Mouse (Mus musculus) CH12.LX (cell line): Measurements from ENCODE around the gene Svs4. TPM values are rescaled to one million over a fixed set of nuclear protein-coding genes. Genes with fewer than 3 reads are reported as not detected.
"Not testable (repeated sequence)": the region's sequence is repeated elsewhere in the genome, so short reads cannot be mapped to it uniquely, and the experiment has no call there.

Experiments
- DNase-seq: peaks from one replicate; pipeline ENCODE4 v3.0.0-alpha.2; 2013; ENCODE audit errors: extremely low read depth
- H3K27ac ChIP-seq: 2 replicates; pipeline ENCODE4 v1.5.1; 2012; ENCODE audit warnings: low read depth, mild to moderate bottlenecking, control low read depth, moderate library complexity; ENCODE audit not compliant: insufficient read depth
- H3K27me3 ChIP-seq: replicated peaks from 2 replicates; pipeline ENCODE3; 2012; ENCODE audit warnings: inconsistent platforms
- H3K36me3 ChIP-seq, 2 experiments: replicated peaks in 1 of 2; 2 replicates each; pipeline versions ENCODE3 to v1.6.1; 2012; ENCODE audit warnings: inconsistent platforms in 1 of 2, low read length in 1 of 2, mild to moderate bottlenecking in 1 of 2, mixed read lengths in 1 of 2, moderate library complexity in 1 of 2; ENCODE audit not compliant: control insufficient read depth in 1 of 2, insufficient read depth in 1 of 2
- H3K4me1 ChIP-seq, 2 experiments: 2 replicates each; pipeline ENCODE4 v1.6.1; 2012; ENCODE audit warnings: inconsistent platforms in 1 of 2, moderate library complexity in 1 of 2; ENCODE audit not compliant: insufficient read depth in 2 of 2, control insufficient read depth in 1 of 2
- H3K4me2 ChIP-seq: 2 replicates; pipeline ENCODE4 v1.6.1; 2012; ENCODE audit warnings: low read depth, mild to moderate bottlenecking, control low read depth; ENCODE audit not compliant: poor library complexity, insufficient read depth, severe bottlenecking
- H3K4me3 ChIP-seq, 3 experiments: fragments of 150-350 bp in 1 of 3; sonication (generic) in 1 of 3; replicated peaks in 1 of 3; 2 replicates each; pipeline versions ENCODE3 to v1.5.1; 2011 to 2012; ENCODE audit warnings: low read depth in 2 of 3, low read length in 2 of 3, mild to moderate bottlenecking in 2 of 3, moderate library complexity in 2 of 3, control low read depth in 1 of 3, improper control_type of control experiment in 1 of 3, inconsistent platforms in 1 of 3, mixed read lengths in 1 of 3; ENCODE audit not compliant: poor library complexity in 1 of 3
- H3K79me2 ChIP-seq: replicated peaks from 2 replicates; pipeline ENCODE4 v1.6.1; 2012; ENCODE audit warnings: mild to moderate bottlenecking, moderate library complexity; ENCODE audit not compliant: control insufficient read depth, poor library complexity, insufficient read depth, severe bottlenecking; ENCODE audit errors: extremely low read depth
- H3K9ac ChIP-seq: 2 replicates; pipeline ENCODE4 v1.6.1; 2012; ENCODE audit warnings: low read depth, mild to moderate bottlenecking, control low read depth, moderate library complexity; ENCODE audit not compliant: insufficient read depth
- H3K9me3 ChIP-seq: replicated peaks from 2 replicates; pipeline ENCODE3; 2012; ENCODE audit warnings: low read length, inconsistent platforms, mixed read lengths
- BHLHE40 ChIP-seq: IDR thresholded peaks from 2 replicates; pipeline ENCODE4 v1.6.1; 2011; ENCODE audit warnings: mild to moderate bottlenecking, low read depth, low read length, improper control_type of control experiment
- ELF1 ChIP-seq: IDR thresholded peaks from 2 replicates; pipeline ENCODE4 v1.6.1; 2014; ENCODE audit warnings: low read depth, mild to moderate bottlenecking, inconsistent platforms, low read length, improper control_type of control experiment
- ETS1 ChIP-seq: conservative IDR thresholded peaks from 2 replicates; pipeline ENCODE4 v1.6.1; 2012; ENCODE audit warnings: low read depth, mild to moderate bottlenecking, inconsistent platforms, low read length, improper control_type of control experiment, moderate library complexity
- GABPA ChIP-seq: IDR thresholded peaks from 2 replicates; pipeline ENCODE4 v1.6.1; 2012; ENCODE audit warnings: low read depth, low read length, improper control_type of control experiment, inconsistent platforms; ENCODE audit not compliant: insufficient replicate concordance
- JUN ChIP-seq: IDR thresholded peaks from 2 replicates; pipeline ENCODE4 v1.6.1; 2011; ENCODE audit warnings: low read depth, mild to moderate bottlenecking, low read length, improper control_type of control experiment, moderate library complexity; ENCODE audit not compliant: insufficient read depth
- MAFK ChIP-seq: IDR thresholded peaks from 2 replicates; pipeline ENCODE4 v1.6.1; 2011; ENCODE audit warnings: low read length, improper control_type of control experiment; ENCODE audit not compliant: insufficient replicate concordance
- NRF1 ChIP-seq: IDR thresholded peaks from 2 replicates; pipeline ENCODE4 v1.6.1; 2014; ENCODE audit warnings: low read depth, mild to moderate bottlenecking, inconsistent platforms, low read length, improper control_type of control experiment, moderate library complexity
- PAX5 ChIP-seq: IDR thresholded peaks from 2 replicates; pipeline ENCODE4 v1.6.1; 2012; ENCODE audit warnings: low read length, inconsistent platforms, mixed read lengths
- RAD21 ChIP-seq: IDR thresholded peaks from 2 replicates; pipeline ENCODE4 v1.6.1; 2011; ENCODE audit warnings: low read depth, mild to moderate bottlenecking, low read length, improper control_type of control experiment, moderate library complexity
- SIN3A ChIP-seq: IDR thresholded peaks from 2 replicates; pipeline ENCODE4 v1.6.1; 2012; ENCODE audit warnings: low read length, improper control_type of control experiment, inconsistent platforms
- ZKSCAN1 ChIP-seq: IDR thresholded peaks from 2 replicates; pipeline ENCODE4 v1.6.1; 2012; ENCODE audit warnings: low read depth, inconsistent platforms, low read length, improper control_type of control experiment, borderline replicate concordance
- ZMIZ1 ChIP-seq: IDR thresholded peaks from 2 replicates; pipeline ENCODE4 v1.6.1; 2012; ENCODE audit warnings: low read depth, mild to moderate bottlenecking, inconsistent platforms, low read length, improper control_type of control experiment
- ZNF384 ChIP-seq: IDR thresholded peaks from 2 replicates; pipeline ENCODE4 v1.6.1; 2012; ENCODE audit warnings: low read depth, low read length, improper control_type of control experiment, inconsistent platforms
- dilution Hi-C: fragments of 300-500 bp; cut with MboI; formaldehyde crosslinking; loops from 2 replicates; pipeline ENCODE4 v1.14.3; 2020; ENCODE audit warnings: low sequenced_read_pairs; ENCODE audit not compliant: extremely low pct_unique_long_range_greater_than_20kb, extremely low pct_ligation_motif_present
- in situ Hi-C: fragments of 300-500 bp; cut with MboI; formaldehyde crosslinking; loops from 3 replicates; pipeline ENCODE4 v1.14.3; 2019; ENCODE audit warnings: low sequenced_read_pairs, low pct_ligation_motif_present, low pct_unique_long_range_greater_than_20kb, mixed read lengths
- polyA plus RNA-seq: library from polyadenylated mRNA; unstranded; fragments of >175 nt; gene quantifications from 2 replicates; pipeline ENCODE4 v1.2.1, GENCODE M21; 2012; ENCODE audit warnings: low read depth; ENCODE audit not compliant: insufficient read length
- total RNA-seq, 2 experiments: library from RNA; depleted of rRNA; stranded (reverse); fragments of 300-350 nt in 1 of 2; fragments of >200 nt in 1 of 2; gene quantifications; 2 replicates each; pipeline ENCODE4 v1.2.3; 2012 to 2014

The Svs4 gene
- total RNA-seq (2012; rRNA removed) (not detected in 2 replicates), total RNA-seq (2014; rRNA removed) (not detected in 2 replicates), polyA plus RNA-seq (not detected in 2 replicates)

GRCm38 (mm10) chr2:164278359-164278758, at the start of gene Svs4:
Gene Svs4 (minus strand): TSS chr2:164278459.
- in situ Hi-C loops (no loop called here), dilution Hi-C loops (no loop called here)
- no peaks in the 10 kb centered on the region for H3K27me3 ChIP-seq
- TF ChIP-seq RAD21, result no peak
- no peak for TF ChIP-seq JUN
- no peak for TF ChIP-seq GABPA
- TF ChIP-seq BHLHE40, result no peak
- no peak for TF ChIP-seq ELF1
- TF ChIP-seq ZNF384, result no peak
- no peak for TF ChIP-seq MAFK
- TF ChIP-seq PAX5, result no peak
- no peak for TF ChIP-seq NRF1
- no peak for TF ChIP-seq ZMIZ1
- no peak for TF ChIP-seq ETS1
- H3K4me3 ChIP-seq, result no peak within 1 kb of the TSS
- no peaks in the 10 kb centered on the region for H3K79me2 ChIP-seq
- H3K4me1 ChIP-seq, result no peaks in the 10 kb centered on the region
- no peak within 1 kb of the TSS for H3K27ac ChIP-seq
- no peak within 1 kb of the TSS for H3K4me2 ChIP-seq
- H3K9me3 ChIP-seq, result no peaks in the 10 kb centered on the region
- no peak within 1 kb of the TSS for H3K9ac ChIP-seq
- no peaks in the 10 kb centered on the region for H3K36me3 ChIP-seq
- DNase-seq, result no peak

- no peak for DNase-seq
- no peak overlapping the region for H3K9ac ChIP-seq
- peaks cover 2% of the 10 kb centered on the region for H3K27me3 ChIP-seq
- no peak overlapping the region for H3K27ac ChIP-seq
- no peak overlapping the region for H3K4me3 ChIP-seq
- no peak overlapping the region for H3K4me2 ChIP-seq
- no peaks in the 10 kb centered on the region for H3K36me3 ChIP-seq
- TF ChIP-seq ZKSCAN1 (no peak), SIN3A (no peak)
- dilution Hi-C loops (no loop called here), in situ Hi-C loops (no loop called here)
- H3K79me2 ChIP-seq, result no peaks in the 10 kb centered on the region
- no peaks in the 10 kb centered on the region for H3K4me1 ChIP-seq
- H3K9me3 ChIP-seq, result no peaks in the 10 kb centered on the region
Measured at GRCm38 (mm10) chr2:164320983-164321382, 42.7 kb upstream of the Svs4 start.

DNA sequence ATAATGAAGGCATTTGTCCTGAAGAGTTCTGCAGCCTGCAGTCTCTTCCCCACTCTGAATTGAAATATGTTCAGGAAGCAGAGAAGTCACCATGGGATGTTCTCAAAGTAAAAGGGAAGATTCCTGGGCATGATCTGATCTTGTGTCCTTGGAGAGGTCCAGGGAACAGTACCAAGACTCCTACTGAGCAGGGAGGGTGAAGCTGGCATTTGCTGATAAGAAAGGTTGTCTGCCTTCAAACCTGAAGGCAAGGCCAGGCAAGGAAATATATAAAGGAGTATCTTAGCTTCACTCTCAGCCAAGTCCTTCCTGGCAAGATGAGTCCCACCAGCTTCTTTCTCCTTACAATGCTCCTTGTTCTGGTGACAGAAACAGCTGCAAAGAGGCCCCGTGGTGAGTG, 38.2 kb upstream of the Svs4 start, which contains the start of gene Svs6:
Gene Svs6 (plus strand): TSS at position 301 of the 400 bp plus-strand sequence.
- H3K9ac ChIP-seq, H3K79me2 ChIP-seq, in situ Hi-C loops, H3K27me3 ChIP-seq, H3K27ac ChIP-seq, H3K4me3 ChIP-seq, H3K36me3 ChIP-seq, DNase-seq, H3K4me1 ChIP-seq, H3K4me2 ChIP-seq, H3K9me3 ChIP-seq, dilution Hi-C loops: not testable (repeated sequence)

DNA sequence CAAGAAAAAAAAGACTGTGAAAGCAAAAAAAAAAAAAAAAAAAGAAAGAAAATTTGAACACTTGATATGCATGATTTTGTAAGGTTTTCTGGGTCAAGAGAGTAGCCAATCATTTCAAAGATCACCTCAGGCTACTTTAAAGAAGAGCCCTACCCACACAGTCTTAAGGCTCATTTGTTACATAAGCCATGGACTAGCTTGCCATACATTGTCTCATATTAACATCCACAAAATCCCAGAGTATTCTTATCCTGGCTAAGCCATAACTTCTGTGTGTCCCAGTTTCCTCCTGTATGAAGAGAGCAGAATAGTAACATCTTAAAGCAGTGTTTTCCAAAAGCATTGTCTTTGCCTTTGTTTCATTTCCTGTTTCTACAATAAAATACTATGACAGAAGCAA, 37.2 kb upstream of the Svs4 start:
- H3K4me3 ChIP-seq, H3K79me2 ChIP-seq, dilution Hi-C loops, H3K27me3 ChIP-seq, H3K36me3 ChIP-seq, H3K4me2 ChIP-seq, H3K9ac ChIP-seq, H3K4me1 ChIP-seq, DNase-seq, H3K27ac ChIP-seq, in situ Hi-C loops, H3K9me3 ChIP-seq: not testable (repeated sequence)
